Mouse (Mus musculus) forebrain, embryonic 14.5 days (tissue): ENCODE data around the gene Baiap2l1. TPM values are rescaled to one million over a fixed set of nuclear protein-coding genes. Genes with fewer than 3 reads are reported as not detected.

Source experiments
- ATAC-seq: fragments of 200-750 bp; cut with Nextera tagmentation; 2 replicates; pipeline ENCODE4 v1.8.0; 2017; ENCODE audit warnings: mild to moderate bottlenecking, moderate library complexity
- DNase-seq: peaks from one replicate; pipeline ENCODE4 v3.0.0-alpha.2; 2015; ENCODE audit warnings: low spot score
- H3K27ac ChIP-seq: fragments of 300-500 bp; sonication (generic); 2 replicates; pipeline ENCODE4 v1.5.1; 2014; ENCODE audit warnings: low read depth, mild to moderate bottlenecking, control low read depth, low read length, moderate library complexity
- H3K27me3 ChIP-seq: fragments of 300-500 bp; sonication (generic); replicated peaks from 2 replicates; pipeline ENCODE4 v1.6.1; 2014; ENCODE audit warnings: low read length, control low read depth, mixed read lengths; ENCODE audit not compliant: control insufficient read depth, insufficient read depth
- H3K36me3 ChIP-seq: fragments of 300-500 bp; sonication (generic); 2 replicates; pipeline ENCODE4 v1.6.1; 2014; ENCODE audit warnings: low read length, control low read depth; ENCODE audit not compliant: control insufficient read depth, insufficient read depth
- H3K4me1 ChIP-seq: fragments of 300-500 bp; sonication (generic); 2 replicates; pipeline ENCODE4 v1.6.1; 2014; ENCODE audit warnings: antibody characterized with exemption, low read length, control low read depth; ENCODE audit not compliant: control insufficient read depth, insufficient read depth
- H3K4me2 ChIP-seq: fragments of 300-500 bp; sonication (generic); 2 replicates; pipeline ENCODE4 v1.6.1; 2014; ENCODE audit warnings: mild to moderate bottlenecking, control low read depth, low read length
- H3K4me3 ChIP-seq: fragments of 300-500 bp; sonication (generic); 2 replicates; pipeline ENCODE4 v1.5.1; 2014; ENCODE audit warnings: low read depth, low read length, control low read depth
- H3K9ac ChIP-seq: fragments of 300-500 bp; sonication (generic); 2 replicates; pipeline ENCODE4 v1.6.1; 2014; ENCODE audit warnings: mild to moderate bottlenecking, low read length, control low read depth, moderate library complexity
- H3K9me3 ChIP-seq: fragments of 300-500 bp; sonication (generic); replicated peaks from 2 replicates; pipeline ENCODE4 v1.6.1; 2016; ENCODE audit warnings: low read length, control low read depth, mixed read lengths; ENCODE audit not compliant: control insufficient read depth
- WGBS: fragments of 180-500 bp; shearing (Covaris S2); extraction: QIAGEN DNeasy Blood & Tissue Kit; methylation state at CpG from one replicate; pipeline ENCODE4 v1.1.7; 2014; 5-methylcytosine and 5-hydroxymethylcytosine counted together
- polyA plus RNA-seq: library from polyadenylated mRNA; unstranded; fragments of >200 nt; fragmentation: Nextera tagmentation; extraction: Ambion mirVana; gene quantifications from 2 replicates; pipeline ENCODE4 v1.2.1, GENCODE M21; 2014

The Baiap2l1 gene
- polyA plus RNA-seq, 1 experiment from 2014 or later: 0.81 TPM

DNA sequence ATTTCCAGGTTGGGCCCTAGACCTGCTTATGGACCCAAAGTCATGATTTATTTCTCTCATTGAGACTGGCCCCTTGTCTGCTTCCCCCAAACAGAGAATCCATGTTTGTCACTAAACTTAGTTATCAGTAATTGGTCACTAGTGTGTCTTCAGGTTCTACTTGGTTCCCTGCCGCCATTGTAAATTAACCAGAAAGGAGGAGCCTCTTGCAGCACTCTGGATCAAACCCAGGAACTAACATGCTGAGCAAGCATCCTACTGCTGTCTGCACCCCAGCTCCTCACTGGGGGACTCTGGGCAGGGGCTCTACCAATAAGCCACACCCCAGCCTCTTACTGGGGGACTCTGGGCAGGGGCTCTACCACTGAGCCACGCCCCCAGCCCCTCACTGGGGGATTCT lies 112.3 kb downstream of the Baiap2l1 start:
- no peak for DNase-seq
- 80% methylated on average over 2 of the region's 2 CpGs for WGBS
- Histone ChIP-seq H3K4me3 (no peak overlapping the region), H3K9me3 (no peaks in the 10 kb centered on the region; the same call in 1 of the 2 replicates), H3K9ac (no peak overlapping the region), H3K27ac (no peak overlapping the region), H3K4me2 (no peak overlapping the region), H3K36me3 (no peaks in the 10 kb centered on the region), H3K27me3 (no peaks in the 10 kb centered on the region), H3K4me1 (no peaks in the 10 kb centered on the region)
- ATAC-seq: no peak

GRCm38 (mm10) chr5:144243901-144244487 lies 113.9 kb downstream of the Baiap2l1 start, which contains the start of gene Bri3:
Gene Bri3, plus strand, starts transcription at chr5:144244437.
- Histone ChIP-seq H3K9me3 (no peaks in the 10 kb centered on the region), H3K36me3 (no peaks in the 10 kb centered on the region)
- 96% methylated on average over 7 of the region's 7 CpGs for WGBS

GRCm38 (mm10) chr5:144238969-144239368 lies 118.9 kb downstream of the Baiap2l1 start:
- H3K36me3 ChIP-seq: no peaks in the 10 kb centered on the region
- H3K9me3 ChIP-seq: no peaks in the 10 kb centered on the region
- WGBS: 94% methylated on average over 1 of the region's 1 CpGs
- H3K4me1 ChIP-seq: no peaks in the 10 kb centered on the region
- no peak overlapping the region for H3K4me2 ChIP-seq
- H3K27ac ChIP-seq: no peak overlapping the region
- H3K27me3 ChIP-seq: no peaks in the 10 kb centered on the region
- no peak for ATAC-seq
- no peak for DNase-seq
- no peak overlapping the region for H3K9ac ChIP-seq
- no peak overlapping the region for H3K4me3 ChIP-seq

More at GRCm38 (mm10) chr5:144243901-144244487, 113.9 kb downstream of the Baiap2l1 start, which contains the start of gene Bri3:
- Histone ChIP-seq H3K9ac (no peak within 1 kb of the TSS), H3K4me3 (no peak within 1 kb of the TSS), H3K4me1 (no peaks in the 10 kb centered on the region), H3K27me3 (no peaks in the 10 kb centered on the region), H3K4me2 (no peak within 1 kb of the TSS), H3K27ac (no peak within 1 kb of the TSS)
- ATAC-seq: no peak
- no peak for DNase-seq

GRCm38 (mm10) chr5:144234714-144235113 lies 123.2 kb downstream of the Baiap2l1 start:
- Histone ChIP-seq H3K4me2 (no peak overlapping the region), H3K27me3 (no peaks in the 10 kb centered on the region), H3K4me1 (no peaks in the 10 kb centered on the region), H3K9me3 (no peaks in the 10 kb centered on the region), H3K36me3 (no peaks in the 10 kb centered on the region), H3K4me3 (no peak overlapping the region), H3K9ac (no peak overlapping the region), H3K27ac (no peak overlapping the region)
- 70% methylated on average over 7 of the region's 7 CpGs for WGBS
- ATAC-seq (no peak), DNase-seq (no peak)

GRCm38 (mm10) chr5:144234222-144234621 lies 123.7 kb downstream of the Baiap2l1 start:
- Histone ChIP-seq H3K4me2 (no peak overlapping the region), H3K4me1 (no peaks in the 10 kb centered on the region), H3K4me3 (no peak overlapping the region), H3K9ac (no peak overlapping the region), H3K36me3 (no peaks in the 10 kb centered on the region), H3K9me3 (no peaks in the 10 kb centered on the region), H3K27me3 (no peaks in the 10 kb centered on the region), H3K27ac (no peak overlapping the region)
- DNase-seq (no peak), ATAC-seq (no peak)
- 77% methylated on average over 6 of the region's 6 CpGs for WGBS

GRCm38 (mm10) chr5:144232531-144232930 lies 125.4 kb downstream of the Baiap2l1 start:
- Histone ChIP-seq H3K4me1 (no peaks in the 10 kb centered on the region), H3K9me3 (no peaks in the 10 kb centered on the region), H3K4me2 (no peak overlapping the region), H3K27me3 (no peaks in the 10 kb centered on the region), H3K27ac (no peak overlapping the region), H3K36me3 (no peaks in the 10 kb centered on the region), H3K4me3 (no peak overlapping the region), H3K9ac (no peak overlapping the region)
- ATAC-seq (no peak), DNase-seq (no peak)
- 88% methylated on average over 5 of the region's 5 CpGs for WGBS

DNA sequence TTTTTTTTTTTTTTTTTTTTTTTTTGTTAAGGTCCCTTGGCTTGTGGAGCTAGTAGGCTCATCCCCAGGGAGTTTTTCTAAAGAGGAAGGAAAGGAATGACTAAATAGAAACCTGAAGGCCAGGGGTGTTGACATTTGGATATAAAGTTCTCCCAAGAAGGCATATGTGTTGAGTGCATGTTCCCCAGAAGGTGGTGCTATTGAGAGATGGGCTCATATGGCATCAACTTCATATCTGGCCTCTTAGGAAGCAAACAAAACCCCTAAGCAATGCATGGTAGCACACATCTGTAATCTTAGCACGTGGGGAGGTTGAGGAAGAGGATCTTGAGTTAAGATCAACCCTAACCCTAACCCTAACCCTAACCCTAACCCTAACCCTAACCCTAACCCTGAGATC lies 126.5 kb downstream of the Baiap2l1 start:
- DNase-seq (no peak), ATAC-seq (no peak)
- no peaks in the 10 kb centered on the region for H3K4me1 ChIP-seq
- no peak overlapping the region for H3K4me3 ChIP-seq
- WGBS: 76% methylated on average over 1 of the region's 1 CpGs
- no peaks in the 10 kb centered on the region for H3K9me3 ChIP-seq
- no peak overlapping the region for H3K9ac ChIP-seq
- H3K4me2 ChIP-seq: no peak overlapping the region
- no peak overlapping the region for H3K27ac ChIP-seq
- no peaks in the 10 kb centered on the region for H3K36me3 ChIP-seq
- no peaks in the 10 kb centered on the region for H3K27me3 ChIP-seq

GRCm38 (mm10) chr5:144230216-144230615 lies 127.7 kb downstream of the Baiap2l1 start:
- no peak for DNase-seq
- Histone ChIP-seq H3K9ac (no peak overlapping the region), H3K9me3 (no peaks in the 10 kb centered on the region), H3K4me3 (no peak overlapping the region), H3K4me2 (no peak overlapping the region), H3K36me3 (no peaks in the 10 kb centered on the region), H3K27me3 (no peaks in the 10 kb centered on the region), H3K4me1 (no peaks in the 10 kb centered on the region), H3K27ac (no peak overlapping the region)
- WGBS: 85% methylated on average over 7 of the region's 7 CpGs
- ATAC-seq: no peak

- no peaks in the 10 kb centered on the region for H3K36me3 ChIP-seq
- 29% methylated on average over 11 of the region's 11 CpGs for WGBS
- no peaks in the 10 kb centered on the region for H3K9me3 ChIP-seq
- H3K4me2 ChIP-seq: no peak overlapping the region
- H3K4me1 ChIP-seq: peaks cover 10% of the 10 kb centered on the region
- ATAC-seq (no peak), DNase-seq (no peak)
- H3K9ac ChIP-seq: no peak overlapping the region
- no peak overlapping the region for H3K27ac ChIP-seq
- no peak overlapping the region for H3K4me3 ChIP-seq
- H3K27me3 ChIP-seq: no peaks in the 10 kb centered on the region
These were observed 131.7 kb downstream of the Baiap2l1 start for GRCm38 (mm10) chr5:144226220-144226619.
